Mouse (Mus musculus): ENCODE results near the gene Mroh7.

The Mroh7 gene

GRCm38 (mm10) chr4:106633281-106634085 lies 97.2 kb downstream of the Mroh7 start:
- DNase-seq (ENCODE audit: low spot score in 2 of 2), result no peak

GRCm38 (mm10) chr4:106632313-106632712 lies 98.4 kb downstream of the Mroh7 start:
- DNase-seq (ENCODE audit: low spot score in 2 of 2), result no peak
